Mouse (Mus musculus) kidney, postnatal 25 days (tissue): ENCODE data around the gene Ccnq.
"Not testable (repeated sequence)": the region's sequence is repeated elsewhere in the genome, so short reads cannot be mapped to it uniquely, and the experiment has no call there.

Experiments
- DNase-seq, 2 experiments: peaks; one replicate each; pipeline ENCODE4 v3.0.0; 2021; ENCODE audit warnings: mixed read lengths in 2 of 2

Gene Ccnq

GRCm38 (mm10) chr11:78761086-78761485 is 9.6 kb upstream of the Ccnq start:
- no peak for DNase-seq

GRCm38 (mm10) chr11:78755299-78755698 is 3.8 kb upstream of the Ccnq start:
- no peak for DNase-seq

GRCm38 (mm10) chr11:78754177-78754576 is 2.6 kb upstream of the Ccnq start:
- DNase-seq, result not testable (repeated sequence)

- no peak for DNase-seq
Measured at GRCm38 (mm10) chr11:78753183-78753582, 1.7 kb upstream of the Ccnq start.

- no peak for DNase-seq
Measured at GRCm38 (mm10) chr11:78751843-78752203, 294 bp upstream of the Ccnq start.

GRCm38 (mm10) chr11:78746264-78746663 is 5.3 kb downstream of the Ccnq start:
- DNase-seq, result no peak

DNA sequence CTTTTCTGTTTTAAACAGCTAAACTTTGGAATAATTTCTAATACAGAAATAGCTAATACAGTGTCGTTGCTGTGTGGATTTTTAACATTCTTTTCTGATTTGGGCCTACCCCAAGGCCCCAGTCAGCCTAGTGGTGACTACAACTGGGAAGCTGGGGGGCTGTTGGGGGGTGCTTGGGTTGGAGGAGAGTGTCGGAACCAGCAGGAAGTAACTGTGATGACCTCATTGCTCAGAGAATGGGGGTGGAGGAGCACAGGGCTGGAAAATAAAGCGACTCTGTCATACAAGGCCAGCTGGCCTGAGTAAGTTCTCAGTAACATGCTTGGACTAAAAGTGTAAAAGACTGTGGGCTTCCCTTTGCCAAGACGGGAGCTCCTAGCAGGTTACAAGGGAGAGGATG is 6.1 kb downstream of the Ccnq start:
- DNase-seq, result peak; percentile 6 to 43

GRCm38 (mm10) chr11:78742461-78742860 is 9.1 kb downstream of the Ccnq start:
- no peak for DNase-seq

- DNase-seq, result no peak
Measured at GRCm38 (mm10) chr11:78741958-78742357, 9.6 kb downstream of the Ccnq start.

DNA sequence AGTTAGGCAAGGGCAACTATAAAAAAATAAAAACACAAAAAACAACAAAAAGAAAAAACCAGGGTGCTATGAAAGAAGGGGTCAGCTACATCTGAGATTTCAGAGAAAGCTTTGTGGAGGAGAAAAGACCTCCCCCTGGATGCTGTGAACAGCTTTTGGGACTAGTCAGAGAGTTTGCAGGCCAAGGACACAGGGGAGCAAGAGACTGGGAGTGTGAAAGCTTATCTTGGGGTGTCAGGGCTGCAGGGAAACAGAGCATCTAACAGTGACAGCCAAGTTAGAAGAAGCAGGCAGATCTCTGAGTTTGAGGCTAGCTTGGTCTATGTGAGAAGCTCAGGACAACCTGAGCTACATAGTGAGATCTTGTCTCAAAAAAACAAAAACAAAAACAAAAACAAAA is 12.2 kb downstream of the Ccnq start:
- DNase-seq, result no peak

DNA sequence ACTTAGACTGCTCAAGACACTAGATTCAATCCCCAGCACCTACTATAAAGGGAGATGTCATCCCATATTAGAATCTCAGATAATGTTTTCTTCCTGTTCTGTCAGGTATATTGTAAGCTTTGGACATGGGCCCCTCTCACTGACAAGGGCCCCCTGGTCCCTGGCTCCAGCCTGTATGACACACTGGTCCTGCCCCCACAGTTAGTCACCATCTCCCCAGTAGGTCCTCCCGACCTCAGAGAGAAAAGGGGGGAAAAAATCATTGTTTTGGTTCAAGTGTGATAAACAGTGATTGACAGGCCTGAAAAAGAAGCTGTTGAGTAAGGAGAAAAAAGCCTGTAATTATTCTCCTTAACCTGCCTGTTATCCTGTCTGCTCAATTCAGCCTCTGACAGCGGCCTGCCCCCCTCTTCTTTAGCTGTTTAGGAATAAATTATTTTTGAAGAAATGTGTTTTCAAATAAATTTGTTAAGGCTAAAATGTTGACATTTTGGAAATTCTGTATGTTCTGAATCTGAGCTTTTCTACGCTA is 14.6 kb downstream of the Ccnq start:
- DNase-seq, result no peak

DNA sequence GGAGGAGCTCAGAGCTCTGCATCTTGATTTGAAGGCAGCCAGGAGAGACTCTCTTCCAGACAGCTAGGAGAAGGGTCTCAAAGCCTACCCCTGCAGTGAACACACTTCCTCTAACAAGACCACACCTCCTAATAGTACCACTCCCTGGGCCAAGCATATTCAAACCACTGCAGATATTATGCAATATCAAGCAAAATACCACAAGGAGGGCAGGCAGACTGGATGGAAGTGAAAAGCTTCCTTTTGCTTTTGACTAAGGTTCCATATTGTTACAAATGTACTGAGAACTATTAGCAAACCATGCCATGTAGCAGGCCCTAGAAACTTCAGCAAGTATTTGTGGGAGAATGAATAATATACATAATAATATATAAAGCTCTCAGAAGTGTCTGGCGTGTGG is 16.4 kb downstream of the Ccnq start:
- no peak for DNase-seq

DNA sequence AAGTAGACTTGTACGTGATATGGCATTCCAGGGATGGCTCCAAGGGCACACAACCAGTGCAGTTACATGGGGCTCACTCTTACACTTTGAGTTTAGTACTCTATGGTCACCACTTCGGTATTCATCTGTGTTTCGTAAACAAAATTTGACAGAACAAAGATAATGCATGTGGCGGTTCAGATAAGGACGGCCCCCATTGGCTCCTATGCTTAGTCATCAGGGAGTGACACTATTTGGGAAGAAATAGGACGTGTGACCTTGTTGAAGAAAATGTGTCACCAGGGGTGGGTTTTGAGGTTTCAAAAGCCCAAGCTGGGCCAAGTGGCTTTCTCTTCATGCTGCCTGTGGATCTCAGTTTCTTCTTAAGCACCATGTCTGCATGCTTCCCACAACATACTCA is 18.9 kb downstream of the Ccnq start:
- no peak for DNase-seq

DNA sequence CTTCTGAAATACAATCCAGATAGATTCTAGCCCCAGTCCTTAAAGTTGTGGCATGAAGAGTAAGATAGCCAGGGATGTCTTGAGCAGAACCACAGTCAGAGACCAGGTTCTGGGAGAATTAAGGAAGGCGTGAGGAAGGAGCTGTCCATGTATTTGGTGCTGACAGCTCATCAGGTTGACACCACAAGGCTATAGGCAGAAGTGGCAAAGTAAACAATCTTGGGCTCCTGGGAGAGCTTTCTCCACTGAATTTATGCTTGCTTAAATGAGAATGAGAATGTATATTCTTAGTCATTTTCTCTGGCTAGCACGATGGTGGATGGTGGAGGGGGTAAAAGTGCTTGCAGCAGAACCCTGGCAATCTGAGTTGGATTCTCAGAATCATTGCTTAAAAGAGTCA is 20.6 kb downstream of the Ccnq start:
- DNase-seq, result no peak

DNA sequence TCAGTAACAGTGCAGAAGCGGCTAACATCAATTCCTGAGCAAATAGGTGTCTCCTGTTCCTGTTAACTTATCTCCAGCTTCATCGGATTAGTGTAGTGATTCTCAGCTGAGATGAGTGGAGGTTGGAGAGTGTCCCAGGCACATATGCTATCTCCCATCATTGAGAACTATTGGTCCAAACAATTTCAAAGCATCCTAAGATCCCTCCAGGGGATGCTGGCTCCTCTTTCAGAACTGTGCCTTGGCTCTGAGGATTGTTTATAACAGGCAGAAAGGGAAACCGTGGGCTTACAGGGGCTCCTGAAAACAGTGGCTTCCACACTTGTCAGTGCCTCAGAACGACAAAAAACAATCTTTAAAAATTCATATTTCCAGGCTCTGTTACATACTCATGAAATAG is 23.5 kb downstream of the Ccnq start:
- no peak for DNase-seq

DNA sequence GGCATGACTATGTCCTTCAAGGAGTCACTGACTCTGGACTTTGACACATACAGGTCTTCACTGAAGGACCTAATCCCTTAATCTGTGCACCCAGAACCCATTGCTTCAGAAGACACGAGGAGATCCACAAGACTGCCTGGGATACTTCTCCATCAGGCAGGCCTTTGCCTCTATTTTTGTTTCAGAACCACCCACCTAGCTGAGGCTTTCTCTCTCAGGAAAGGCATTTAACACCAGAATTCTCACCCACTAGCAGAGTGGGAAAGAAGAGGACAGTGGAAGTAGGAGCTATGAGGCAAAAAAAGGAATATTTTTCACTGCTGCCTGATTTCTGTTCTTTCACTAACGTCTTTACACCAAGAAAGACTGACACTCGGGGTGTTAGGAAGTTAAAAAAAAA is 25.2 kb downstream of the Ccnq start:
- DNase-seq, result no peak

- no peak for DNase-seq
Measured at GRCm38 (mm10) chr11:78724792-78725191, 26.7 kb downstream of the Ccnq start.

GRCm38 (mm10) chr11:78721419-78721818 is 30.1 kb downstream of the Ccnq start:
- no peak for DNase-seq

DNA sequence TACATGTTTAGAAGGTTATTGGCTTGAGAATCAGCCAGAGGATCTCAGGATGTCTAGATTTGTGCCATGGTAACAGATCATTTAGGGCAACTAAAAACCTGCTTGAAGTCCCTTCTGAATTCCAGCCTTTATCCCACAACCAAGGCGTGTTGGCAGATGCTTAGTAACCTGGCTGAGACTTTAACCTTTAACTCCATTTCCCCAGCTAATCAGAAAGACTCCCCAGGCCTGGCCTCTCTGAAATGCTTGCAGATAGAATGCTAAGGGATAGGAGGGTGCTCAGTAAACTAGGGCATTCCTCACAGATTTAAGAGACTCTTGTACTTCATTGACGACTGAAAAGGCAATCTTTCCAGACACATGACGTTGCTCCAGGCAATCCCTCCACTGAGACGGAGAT is 33.9 kb downstream of the Ccnq start:
- no peak for DNase-seq

DNA sequence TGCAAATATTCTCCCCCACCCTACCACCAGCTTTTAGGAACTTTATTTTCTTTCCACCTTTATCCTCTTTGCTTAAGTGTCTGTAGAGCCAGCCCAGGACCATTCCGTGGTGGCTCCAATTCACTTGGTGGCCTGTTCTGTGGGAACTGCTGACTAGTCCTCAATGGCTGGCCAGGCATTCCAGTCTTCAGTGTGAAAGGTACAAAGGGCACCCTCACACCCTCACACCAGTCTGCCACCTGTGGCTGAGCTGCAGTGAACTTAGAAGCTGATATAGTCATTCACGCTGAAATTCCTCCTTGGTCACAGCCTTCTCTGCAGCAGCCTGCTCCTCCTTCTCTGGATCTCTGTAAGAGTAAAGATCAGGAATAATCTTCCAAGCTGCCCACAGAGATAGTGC is 42.9 kb downstream of the Ccnq start:
- DNase-seq, result peak; percentile 36 to 62

- peak in 1 of 2 experiments; percentile 27 for DNase-seq
Measured at GRCm38 (mm10) chr11:78706026-78706425, 45.5 kb downstream of the Ccnq start.

DNA sequence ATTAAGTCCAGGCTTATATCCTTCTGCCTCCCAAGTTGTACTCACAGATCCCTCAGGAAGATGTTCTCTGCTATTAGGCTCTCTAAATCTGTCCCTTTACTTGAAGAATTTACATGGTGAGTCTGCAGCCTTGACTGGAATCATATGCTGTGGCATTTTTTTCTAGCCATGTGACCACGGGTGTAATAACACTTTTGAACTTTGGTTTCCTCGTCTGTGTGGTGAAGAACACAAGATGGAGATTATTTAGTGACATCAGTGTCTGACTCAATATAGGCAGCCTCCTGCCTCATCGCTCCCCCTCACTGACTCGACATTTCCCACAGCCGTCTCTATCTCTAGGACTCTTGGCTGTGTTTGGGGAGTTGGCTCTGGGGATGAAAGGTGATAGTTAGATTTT is 48.4 kb downstream of the Ccnq start:
- no peak for DNase-seq

DNA sequence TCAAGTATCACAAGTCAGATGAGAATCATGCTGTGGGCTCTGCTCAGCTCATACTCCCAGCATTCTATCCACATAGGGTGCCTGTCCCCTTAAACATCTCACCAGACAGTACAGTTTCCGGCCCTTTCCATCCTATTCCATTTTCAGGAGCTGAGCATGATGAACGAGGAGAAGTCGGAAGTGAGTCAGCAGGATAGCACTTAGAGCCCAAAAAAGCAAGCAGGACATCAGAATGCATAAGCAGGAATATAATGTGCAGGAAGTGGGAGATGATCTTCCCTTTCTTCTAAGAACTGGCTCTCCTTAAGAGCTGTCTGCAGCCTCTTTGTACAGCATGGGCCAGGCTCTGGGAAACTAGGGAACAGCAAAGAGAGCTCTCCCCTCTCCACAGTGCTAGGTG is 49.2 kb downstream of the Ccnq start:
- no peak for DNase-seq
